ENCODE assay signal across 15 mouse cellular contexts in genomic region chr10:12045937-12046336, GRCm38 (mm10).
"Had no signal": no experiment of that assay in that cellular context is flagged by ENCODE, and none has a peak within 500 bp of the region (broad histone marks: within the 10 kb centered on the region; RNA-seq: fewer than 3 reads in every experiment).

No protein-coding gene starts in this region.

- H3K4me1 ChIP-seq: midbrain, embryonic 10.5 days; midbrain, embryonic 12.5 days; neural tube, embryonic 12.5 days; stomach, embryonic 15.5 days had no signal

- ATAC-seq: midbrain, embryonic 16.5 days had no signal

- H3K27ac ChIP-seq: midbrain, embryonic 10.5 days; midbrain, embryonic 12.5 days; neural tube, embryonic 12.5 days; stomach, embryonic 15.5 days; stomach, postnatal 0 days had no signal

- H3K36me3 ChIP-seq: midbrain, embryonic 10.5 days; midbrain, embryonic 12.5 days; neural tube, embryonic 12.5 days; stomach, embryonic 15.5 days had no signal

- DNase-seq: lung, adult 18-20 months; lung, embryonic 14.5 days; lung, postnatal 10 days; lung, postnatal 4 days; midbrain, embryonic 14.5 days; right cerebral cortex, postnatal 14 days; thymus, adult 2 months; thymus, postnatal 25 days; thymus, postnatal 4 days had no signal

- H3K4me2 ChIP-seq: lung, embryonic 14.5 days; midbrain, embryonic 12.5 days; neural tube, embryonic 12.5 days; stomach, embryonic 15.5 days had no signal

- H3K4me3 ChIP-seq: midbrain, embryonic 10.5 days; midbrain, embryonic 12.5 days; neural tube, embryonic 12.5 days; stomach, embryonic 15.5 days had no signal

- H3K9me3 ChIP-seq: midbrain, embryonic 10.5 days; midbrain, embryonic 12.5 days; neural tube, embryonic 12.5 days; stomach, embryonic 15.5 days had no signal

- H3K9ac ChIP-seq: lung, embryonic 14.5 days; midbrain, embryonic 12.5 days; neural tube, embryonic 12.5 days; stomach, embryonic 15.5 days had no signal

- H3K27me3 ChIP-seq: midbrain, embryonic 12.5 days; neural tube, embryonic 12.5 days; stomach, embryonic 15.5 days had no signal
